Mouse (Mus musculus): ENCODE results near the gene Fam151a.

GRCm38 (mm10) chr4:106688636-106689296 is 44.9 kb upstream of the Fam151a start:
- no peak for TF ChIP-seq CTCF (conservative IDR thresholded peaks at IDR 0.05; ENCODE audit: insufficient read depth, insufficient read length, low read depth, low read length)
- no peak for TF ChIP-seq POLR2A (IDR thresholded peaks at IDR 0.05; ENCODE audit: low read depth, low read length)

Measured in kidney, adult 2 months (tissue).